Mouse (Mus musculus) Patski (cell line): ENCODE results near the gene E030018B13Rik. TPM values are rescaled to one million over a fixed set of nuclear protein-coding genes. Genes with fewer than 3 reads are reported as not detected.

ENCODE experiments used
- ATAC-seq: fragments of 100-300 bp; one replicate; pipeline ENCODE4 v1.8.0; 2021
- CTCF ChIA-PET: fragments of 350-600 bp; sonication (Branson Sonifier 250); formaldehyde crosslinking; loops from one replicate; lab custom pipeline; 2022; ENCODE audit warnings: inconsistent platforms; lab: Charles Lee
- POLR2A ChIA-PET: fragments of 350-600 bp; sonication (Branson Sonifier 250); formaldehyde crosslinking; loops from one replicate; lab custom pipeline; 2022; ENCODE audit warnings: antibody characterized with exemption, inconsistent platforms; lab: Charles Lee
- DNase-seq: peaks from one replicate; pipeline ENCODE4 v3.0.0-alpha.2; 2011; ENCODE audit warnings: low read depth, low spot score
- H3K27me3 ChIP-seq: fragments of 371-371 bp; one replicate; pipeline ENCODE4 v1.5.1; 2021
- CTCF ChIP-seq: fragments of 100-300 bp; IDR thresholded peaks from one replicate; pipeline ENCODE4 v1.5.1; 2021
- in situ Hi-C: fragments of 300-500 bp; cut with MboI; formaldehyde crosslinking; loops from 3 replicates; pipeline ENCODE4 v1.11.1; 2018; ENCODE audit warnings: low pct_unique_long_range_greater_than_20kb, mixed read lengths
- polyA plus RNA-seq: library from polyadenylated mRNA; unstranded; gene quantifications from one replicate; pipeline ENCODE4 v1.2.3, GENCODE M21; 2021

Gene E030018B13Rik
- polyA plus RNA-seq, 1 experiment from 2014 or later: not detected

- no peak for ATAC-seq
- in situ Hi-C loops: no loop called here
- no peaks in the 10 kb centered on the region for H3K27me3 ChIP-seq
- DNase-seq: no peak
- no peak for TF ChIP-seq CTCF
- CTCF ChIA-PET: interaction anchor here (1.2 kb wide), 1 partner anchor 8 kb away, joined by 3 read pairs; no protein-coding TSS in a partner anchor
- POLR2A ChIA-PET: interaction anchor here (0.6 kb wide), 1 partner anchor 18 kb away, joined by 3 read pairs; no protein-coding TSS in a partner anchor
Observed at GRCm38 (mm10) chr7:63896276-63896967, 20.2 kb upstream of the E030018B13Rik start.

- DNase-seq: no peak
- TF ChIP-seq CTCF: no peak
- peak; percentile 24 for ATAC-seq
- ChIA-PET CTCF (interaction anchor here (0.9 to 1.1 kb wide), 2 partner anchors 11 to 15 kb away, joined by 3 to 4 read pairs; no protein-coding TSS in a partner anchor), POLR2A (interaction anchor here (0.6 kb wide), 1 partner anchor 17 kb away, joined by 3 read pairs; no protein-coding TSS in a partner anchor)
- H3K27me3 ChIP-seq: no peaks in the 10 kb centered on the region
- in situ Hi-C loops: no loop called here
Observed at GRCm38 (mm10) chr7:63896968-63897468, 19.6 kb upstream of the E030018B13Rik start.

- in situ Hi-C loops: no loop called here
- no peak for DNase-seq
- ChIA-PET CTCF (interaction anchor here (0.9 to 1.1 kb wide), 2 partner anchors 11 to 15 kb away, joined by 3 to 4 read pairs; no protein-coding TSS in a partner anchor), POLR2A (no interaction called here)
- TF ChIP-seq CTCF: no peak
- peak; percentile 79 for ATAC-seq
- H3K27me3 ChIP-seq: no peaks in the 10 kb centered on the region
Observed at GRCm38 (mm10) chr7:63897655-63898054, 19.0 kb upstream of the E030018B13Rik start.

- ChIA-PET POLR2A (no interaction called here), CTCF (interaction anchor here (1.1 kb wide), 1 partner anchor 16 kb away, joined by 3 read pairs; no protein-coding TSS in a partner anchor)
- H3K27me3 ChIP-seq: no peaks in the 10 kb centered on the region
- DNase-seq (no peak), ATAC-seq (no peak)
- in situ Hi-C loops: no loop called here
- no peak for TF ChIP-seq CTCF
Observed at GRCm38 (mm10) chr7:63898201-63898600, 18.5 kb upstream of the E030018B13Rik start.

- CTCF ChIA-PET: interaction anchor here (1.1 kb wide), 2 partner anchors 9 to 11 kb away, joined by 3 read pairs; no protein-coding TSS in a partner anchor
- ATAC-seq: no peak
Observed at GRCm38 (mm10) chr7:63899925-63900324, 16.7 kb upstream of the E030018B13Rik start.

GRCm38 (mm10) chr7:63900411-63900810 lies 16.2 kb upstream of the E030018B13Rik start:
- in situ Hi-C loops: no loop called here

More at GRCm38 (mm10) chr7:63899925-63900324, 16.7 kb upstream of the E030018B13Rik start:
- in situ Hi-C loops: no loop called here
- no peak for DNase-seq
- H3K27me3 ChIP-seq: no peaks in the 10 kb centered on the region
- no peak for TF ChIP-seq CTCF
- POLR2A ChIA-PET: no interaction called here

GRCm38 (mm10) chr7:63901346-63901745 lies 15.3 kb upstream of the E030018B13Rik start:
- ChIA-PET CTCF (no interaction called here), POLR2A (interaction anchor here (1.2 kb wide), 1 partner anchor 11 kb away, joined by 3 read pairs; no protein-coding TSS in a partner anchor)
- ATAC-seq (no peak), DNase-seq (no peak)
- in situ Hi-C loops: no loop called here
- TF ChIP-seq CTCF: no peak
- H3K27me3 ChIP-seq: no peaks in the 10 kb centered on the region

More at GRCm38 (mm10) chr7:63900411-63900810, 16.2 kb upstream of the E030018B13Rik start:
- ChIA-PET POLR2A (no interaction called here), CTCF (interaction anchor here (1.1 kb wide), 2 partner anchors 9 to 11 kb away, joined by 3 read pairs; no protein-coding TSS in a partner anchor)
- no peak for TF ChIP-seq CTCF
- no peak for DNase-seq
- no peaks in the 10 kb centered on the region for H3K27me3 ChIP-seq
- ATAC-seq: no peak

GRCm38 (mm10) chr7:63901942-63902341 lies 14.7 kb upstream of the E030018B13Rik start:
- DNase-seq: no peak
- H3K27me3 ChIP-seq: no peaks in the 10 kb centered on the region
- CTCF ChIA-PET: no interaction called here
- ATAC-seq: no peak
- no peak for TF ChIP-seq CTCF
- POLR2A ChIA-PET: interaction anchor here (1.2 kb wide), 1 partner anchor 10 kb away, joined by 3 read pairs; no protein-coding TSS in a partner anchor
- in situ Hi-C loops: no loop called here

- ATAC-seq (no peak), DNase-seq (no peak)
- ChIA-PET POLR2A (interaction anchor here (0.7 kb wide), 1 partner anchor 221 kb away, joined by 4 read pairs; no protein-coding TSS in a partner anchor), CTCF (interaction anchor here (1.0 to 1.1 kb wide), 2 partner anchors 12 to 49 kb away, joined by 3 read pairs; no protein-coding TSS in a partner anchor)
- no peak for TF ChIP-seq CTCF
- no peaks in the 10 kb centered on the region for H3K27me3 ChIP-seq
- in situ Hi-C loops: no loop called here
Observed at GRCm38 (mm10) chr7:63902604-63903210, 13.9 kb upstream of the E030018B13Rik start.
